Mouse (Mus musculus): ENCODE data around the gene Gm20388. TPM values are rescaled to one million over a fixed set of nuclear protein-coding genes. Genes with fewer than 3 reads are reported as not detected.

Gene Gm20388
- polyA plus RNA-seq, 1 experiment from 2014 or later: not detected

- no peak overlapping the region for H3K4me3 ChIP-seq
Measured at GRCm38 (mm10) chr8:122419881-122420555, 2509.4 kb downstream of the Gm20388 start.

DNA sequence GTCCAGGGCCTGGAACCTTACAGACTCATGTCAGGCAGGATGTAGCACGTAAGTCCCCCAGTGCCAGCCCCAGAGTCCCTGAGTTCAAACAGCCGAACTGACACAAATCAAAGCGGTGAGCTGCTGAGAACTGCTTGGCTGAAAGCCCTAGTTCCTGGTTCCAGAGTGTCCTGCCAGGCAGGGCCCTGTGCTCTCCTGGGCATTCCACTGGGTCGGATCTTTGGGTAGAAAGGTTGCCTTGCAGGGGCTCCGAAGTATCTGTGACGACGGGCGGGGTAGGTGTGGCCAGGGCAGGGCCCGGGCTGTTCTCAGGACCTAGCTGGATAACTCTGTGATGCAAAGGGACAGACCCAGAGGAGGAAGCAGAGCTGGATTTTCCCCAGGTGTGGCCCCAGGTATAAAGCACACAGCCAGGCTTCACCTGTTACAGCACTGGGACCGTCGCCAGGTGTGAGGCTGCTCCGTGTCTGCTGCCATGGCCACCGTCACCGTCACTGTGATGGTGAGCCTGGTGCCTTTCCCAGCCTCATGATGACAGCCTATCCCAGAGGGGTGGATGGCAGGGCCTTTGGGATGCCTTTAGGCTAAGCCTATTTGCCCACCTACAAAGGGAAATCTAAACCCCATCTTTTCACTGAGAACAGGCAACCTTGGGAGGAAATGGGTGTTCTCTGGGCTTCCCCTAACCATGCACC, 2510.9 kb downstream of the Gm20388 start, which contains the start of gene Il17c:
Il17c (plus strand) TSS at position 645 of the 695 bp plus-strand sequence.
- ATAC-seq (replicated peaks): no peak
- WGBS: 83% methylated on average over 14 of the region's 14 CpGs
- no peak within 1 kb of the TSS for H3K9ac ChIP-seq (replicated peaks)
- no peaks in the 10 kb centered on the region for H3K9me3 ChIP-seq
- no peaks in the 10 kb centered on the region for H3K4me1 ChIP-seq
- H3K27ac ChIP-seq (replicated peaks): no peak within 1 kb of the TSS
- no peak within 1 kb of the TSS for H3K4me2 ChIP-seq (replicated peaks)
- peaks cover 13% of the 10 kb centered on the region for H3K36me3 ChIP-seq
- H3K27me3 ChIP-seq: no peaks in the 10 kb centered on the region
- H3K4me3 ChIP-seq: no peak within 1 kb of the TSS

More at GRCm38 (mm10) chr8:122419881-122420555, 2509.4 kb downstream of the Gm20388 start:
- Histone ChIP-seq H3K27ac (replicated peaks) (no peak overlapping the region), H3K9me3 (no peaks in the 10 kb centered on the region), H3K36me3 (peaks cover 28% of the 10 kb centered on the region), H3K4me2 (replicated peaks) (no peak overlapping the region), H3K4me1 (no peaks in the 10 kb centered on the region), H3K9ac (replicated peaks) (no peak overlapping the region), H3K27me3 (no peaks in the 10 kb centered on the region)
- no peak for ATAC-seq (replicated peaks)
- 60% methylated on average over 9 of the region's 9 CpGs for WGBS

DNA sequence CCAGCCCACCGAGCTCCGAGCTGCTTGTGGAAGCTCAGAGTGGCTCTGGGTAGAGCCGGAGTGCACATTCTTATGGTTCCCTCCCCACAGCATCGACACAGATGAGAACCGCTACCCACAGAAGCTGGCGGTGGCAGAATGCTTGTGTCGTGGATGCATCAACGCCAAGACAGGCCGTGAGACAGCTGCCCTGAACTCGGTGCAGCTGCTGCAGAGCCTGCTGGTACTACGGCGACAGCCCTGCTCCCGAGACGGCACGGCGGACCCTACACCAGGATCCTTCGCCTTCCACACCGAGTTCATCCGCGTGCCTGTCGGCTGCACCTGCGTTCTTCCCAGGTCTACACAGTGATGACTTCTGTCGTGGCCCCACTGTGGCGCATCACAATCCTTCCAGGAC, 2512.6 kb downstream of the Gm20388 start:
- Histone ChIP-seq H3K9me3 (no peaks in the 10 kb centered on the region), H3K4me3 (no peak overlapping the region), H3K4me1 (no peaks in the 10 kb centered on the region), H3K27ac (replicated peaks) (no peak overlapping the region), H3K27me3 (no peaks in the 10 kb centered on the region), H3K9ac (replicated peaks) (no peak overlapping the region), H3K36me3 (0 out of 2 replicates have a peak, but pooled peaks cover 3% of the 10 kb centered on the region), H3K4me2 (replicated peaks) (no peak overlapping the region)
- 88% methylated on average over 24 of the region's 24 CpGs for WGBS
- no peak for ATAC-seq (replicated peaks)

GRCm38 (mm10) chr8:122423659-122424058, 2513.0 kb downstream of the Gm20388 start:
- no peak for ATAC-seq (replicated peaks)
- no peak overlapping the region for H3K9ac ChIP-seq (replicated peaks)
- H3K4me2 ChIP-seq (replicated peaks): no peak overlapping the region
- no peaks in the 10 kb centered on the region for H3K27me3 ChIP-seq
- WGBS: 46% methylated on average over 5 of the region's 5 CpGs
- H3K4me3 ChIP-seq: no peak overlapping the region
- no peaks in the 10 kb centered on the region for H3K9me3 ChIP-seq
- no peak overlapping the region for H3K27ac ChIP-seq (replicated peaks)
- H3K36me3 ChIP-seq: no peaks in the 10 kb centered on the region
- no peaks in the 10 kb centered on the region for H3K4me1 ChIP-seq

DNA sequence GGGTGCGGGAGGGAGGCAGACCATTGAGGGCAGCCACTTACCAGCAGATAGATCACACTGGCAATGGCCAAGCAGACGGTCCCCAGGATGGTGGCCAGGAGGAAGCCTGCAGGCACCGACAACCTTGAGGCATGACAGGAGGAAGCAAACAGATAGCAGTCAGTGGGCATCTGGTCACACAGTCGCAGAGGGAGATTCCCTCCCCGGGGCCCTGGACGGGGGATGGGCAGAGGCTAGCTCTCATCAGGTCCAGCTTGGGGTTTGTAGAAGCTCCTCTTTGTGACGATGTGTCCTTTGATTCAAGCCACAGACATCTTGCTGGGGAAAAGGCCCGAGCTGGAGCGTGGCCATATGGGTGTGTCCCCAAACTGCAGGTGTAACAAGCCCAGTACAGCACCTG, 2515.5 kb downstream of the Gm20388 start:
- H3K9me3 ChIP-seq: no peaks in the 10 kb centered on the region
- H3K4me1 ChIP-seq: no peaks in the 10 kb centered on the region

GRCm38 (mm10) chr8:122427607-122428006, 2517.0 kb downstream of the Gm20388 start:
- ATAC-seq (replicated peaks): no peak
- peaks cover 6% of the 10 kb centered on the region for H3K4me1 ChIP-seq

More for the DNA sequence above, 2515.5 kb downstream of the Gm20388 start:
- Histone ChIP-seq H3K36me3 (no peaks in the 10 kb centered on the region), H3K9ac (replicated peaks) (no peak overlapping the region), H3K4me2 (replicated peaks) (no peak overlapping the region), H3K4me3 (no peak overlapping the region), H3K27me3 (no peaks in the 10 kb centered on the region), H3K27ac (replicated peaks) (no peak overlapping the region)
- WGBS: 83% methylated on average over 9 of the region's 9 CpGs
- no peak for ATAC-seq (replicated peaks)

DNA sequence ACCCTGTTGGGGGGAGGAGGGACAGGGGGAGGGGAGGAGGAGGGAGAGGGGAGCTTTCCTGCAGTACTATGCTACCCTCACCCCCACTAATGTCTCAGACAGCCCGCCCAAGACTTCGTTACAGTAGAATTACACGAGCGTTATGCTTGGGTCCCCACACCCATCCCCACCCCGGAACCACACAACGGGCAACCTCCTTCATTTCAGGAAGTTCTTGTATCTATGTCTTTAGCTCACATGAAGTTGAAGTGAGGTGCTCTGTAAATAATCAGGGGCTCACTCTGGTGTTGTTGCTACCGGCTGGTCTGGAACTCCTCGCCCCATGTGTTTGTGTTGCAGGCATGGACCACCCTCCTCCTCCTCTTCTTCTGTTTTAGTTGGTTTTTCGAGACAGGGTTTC, 2517.5 kb downstream of the Gm20388 start:
- Histone ChIP-seq H3K4me3 (no peak overlapping the region), H3K4me1 (peaks cover 11% of the 10 kb centered on the region), H3K27me3 (no peaks in the 10 kb centered on the region), H3K27ac (replicated peaks) (no peak overlapping the region), H3K36me3 (no peaks in the 10 kb centered on the region), H3K9ac (replicated peaks) (no peak overlapping the region), H3K4me2 (replicated peaks) (no peak overlapping the region), H3K9me3 (no peaks in the 10 kb centered on the region)
- ATAC-seq (replicated peaks): no peak
- 91% methylated on average over 9 of the region's 9 CpGs for whole genome bisulfite sequencing

More at GRCm38 (mm10) chr8:122427607-122428006, 2517.0 kb downstream of the Gm20388 start:
- Histone ChIP-seq H3K27me3 (no peaks in the 10 kb centered on the region), H3K36me3 (no peaks in the 10 kb centered on the region), H3K27ac (replicated peaks) (no peak overlapping the region), H3K4me2 (replicated peaks) (no peak overlapping the region), H3K4me3 (no peak overlapping the region), H3K9me3 (no peaks in the 10 kb centered on the region), H3K9ac (replicated peaks) (no peak overlapping the region)
- WGBS: 89% methylated on average over 7 of the region's 7 CpGs

DNA sequence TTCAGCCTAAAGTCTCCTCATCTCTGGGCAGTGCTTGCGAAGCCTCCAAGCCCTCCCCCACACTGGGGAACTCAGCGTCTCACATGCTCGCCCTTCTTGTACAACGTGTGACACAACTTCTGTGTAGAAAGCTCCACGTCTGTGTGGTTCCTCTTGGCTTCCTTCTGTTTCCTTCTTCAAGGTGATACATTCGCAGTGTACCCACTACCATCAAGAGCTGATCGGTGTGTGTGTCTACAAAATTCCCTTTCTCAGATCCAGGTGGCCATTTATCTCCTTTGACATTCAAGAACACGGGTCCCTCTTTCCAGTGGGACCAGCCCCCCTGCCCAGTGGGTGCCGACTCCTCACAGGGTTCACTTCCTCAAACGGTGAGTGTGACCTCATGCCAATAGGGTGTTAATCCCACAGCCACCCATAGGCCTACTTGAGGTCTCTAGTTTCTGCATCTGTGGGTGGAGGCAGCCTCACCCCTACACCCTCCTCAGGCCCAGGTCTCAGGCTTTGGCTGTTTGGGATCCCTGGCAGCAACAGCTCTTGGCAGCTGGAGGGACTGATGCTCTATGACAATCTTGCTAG, 2519.5 kb downstream of the Gm20388 start:
- Histone ChIP-seq H3K4me2 (replicated peaks) (no peak overlapping the region), H3K27me3 (no peaks in the 10 kb centered on the region), H3K9ac (replicated peaks) (no peak overlapping the region), H3K36me3 (peaks cover 9% of the 10 kb centered on the region), H3K27ac (replicated peaks) (no peak overlapping the region), H3K4me1 (peaks cover 11% of the 10 kb centered on the region), H3K4me3 (no peak overlapping the region), H3K9me3 (no peaks in the 10 kb centered on the region)
- no peak for ATAC-seq (replicated peaks)
- 86% methylated on average over 10 of the region's 10 CpGs for WGBS

GRCm38 (mm10) chr8:122430646-122431045, 2520.0 kb downstream of the Gm20388 start:
- Histone ChIP-seq H3K4me3 (no peak overlapping the region), H3K9ac (replicated peaks) (no peak overlapping the region), H3K27me3 (no peaks in the 10 kb centered on the region), H3K4me2 (replicated peaks) (no peak overlapping the region), H3K36me3 (peaks cover 14% of the 10 kb centered on the region), H3K27ac (replicated peaks) (no peak overlapping the region), H3K9me3 (no peaks in the 10 kb centered on the region), H3K4me1 (peaks cover 11% of the 10 kb centered on the region)
- 85% methylated on average over 3 of the region's 3 CpGs for WGBS
- no peak for ATAC-seq (replicated peaks)

DNA sequence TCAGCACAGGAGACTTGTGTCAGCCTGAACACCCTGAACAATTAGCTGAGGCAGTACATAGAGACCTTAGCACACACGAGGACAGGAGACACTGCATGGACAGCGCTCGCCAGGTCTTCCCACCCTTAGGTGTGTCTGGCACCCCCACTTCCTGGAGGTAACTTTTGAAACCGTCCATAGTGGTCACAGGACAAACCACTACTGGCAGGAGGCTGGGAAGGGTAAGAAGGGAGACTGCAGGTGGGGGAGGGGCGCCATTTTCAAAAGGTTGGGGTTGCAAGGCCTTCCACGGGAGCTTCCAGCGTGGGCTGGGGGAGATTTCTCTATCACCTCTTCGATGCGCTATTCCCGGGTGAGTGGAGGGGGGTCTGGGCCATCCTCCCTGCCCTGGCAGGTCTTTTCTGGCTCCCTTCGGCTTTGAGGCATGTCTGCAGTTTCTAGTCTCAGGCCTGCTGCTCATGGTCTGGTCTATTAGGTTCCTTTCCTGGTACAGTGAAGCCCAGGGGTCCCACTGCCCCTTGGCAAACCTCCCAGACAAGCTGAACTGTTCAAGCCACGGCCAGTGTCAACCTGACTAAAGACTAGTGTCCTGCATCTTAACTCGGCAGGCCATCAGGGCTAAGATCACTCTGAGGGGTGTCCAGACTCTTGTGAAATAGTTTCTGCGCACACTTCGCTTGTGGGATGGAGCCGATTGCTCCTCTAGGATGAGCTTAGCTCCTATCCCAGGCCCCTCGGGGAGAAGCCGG, 2521.2 kb downstream of the Gm20388 start:
- H3K9ac ChIP-seq (replicated peaks): peak overlapping the region; percentile 18; the same call in 1 of the 2 replicates
- 38% methylated on average over 18 of the region's 18 CpGs for WGBS
- no peak overlapping the region for H3K27ac ChIP-seq (replicated peaks)
- H3K4me3 ChIP-seq: peak overlapping the region; percentile 35
- peaks cover 11% of the 10 kb centered on the region for H3K4me1 ChIP-seq
- H3K36me3 ChIP-seq: peaks cover 26% of the 10 kb centered on the region
- H3K27me3 ChIP-seq: no peaks in the 10 kb centered on the region
- peak overlapping the region; percentile 57 for H3K4me2 ChIP-seq (replicated peaks)
- no peaks in the 10 kb centered on the region for H3K9me3 ChIP-seq
- ATAC-seq (replicated peaks): no peak

DNA sequence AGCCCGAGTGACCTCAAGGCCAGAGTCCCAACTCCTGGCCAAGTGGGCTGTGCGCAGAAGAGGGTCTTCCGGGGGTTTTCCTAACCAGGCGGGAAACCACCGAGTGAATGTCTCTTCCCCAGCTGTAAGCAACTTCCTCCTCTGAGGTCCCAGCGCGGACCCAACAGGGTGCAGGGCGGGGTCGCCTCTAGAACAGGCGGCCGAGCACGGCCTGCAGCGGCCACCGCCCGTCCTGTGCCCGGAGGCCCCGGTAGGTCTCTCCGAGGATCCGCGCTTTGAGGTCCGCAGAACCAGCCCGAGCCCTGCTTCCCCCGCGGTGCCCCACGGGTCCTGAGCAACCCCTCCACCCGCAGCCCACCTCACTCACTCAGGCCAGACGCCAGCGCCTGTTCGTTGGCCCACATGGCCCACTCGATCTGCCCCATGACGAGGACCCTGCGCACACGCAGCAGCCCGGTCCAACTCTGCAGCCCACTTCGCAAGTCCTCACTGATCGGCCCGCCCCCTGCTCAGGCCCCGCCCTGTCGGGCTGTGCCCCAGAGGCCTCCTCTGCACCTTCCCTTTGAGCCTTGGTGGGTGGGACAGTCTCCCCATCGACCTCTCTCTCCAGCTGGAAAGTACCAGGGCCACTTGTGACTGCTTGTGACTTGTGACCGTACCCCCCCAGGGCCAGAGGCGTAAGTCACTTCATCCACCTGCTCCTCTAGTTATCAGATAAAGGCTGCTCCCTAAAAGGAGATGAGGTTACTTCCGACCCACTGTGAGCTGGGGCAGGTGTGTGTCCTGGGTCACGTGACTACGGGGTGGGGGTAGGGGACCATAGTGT, 2522.0 kb downstream of the Gm20388 start, which contains the start of gene Cyba:
Cyba (minus strand) TSS at position 488 of the 826 bp plus-strand sequence.
- peak; percentile 66 for ATAC-seq (replicated peaks)
- WGBS: 6% methylated on average over 43 of the region's 45 CpGs

More for the DNA sequence above, 2522.0 kb downstream of the Gm20388 start, which contains the start of gene Cyba:
- H3K27ac ChIP-seq (replicated peaks): no peak within 1 kb of the TSS
- peaks cover 11% of the 10 kb centered on the region for H3K4me1 ChIP-seq
- no peaks in the 10 kb centered on the region for H3K9me3 ChIP-seq
- peaks cover 32% of the 10 kb centered on the region for H3K36me3 ChIP-seq
- H3K4me2 ChIP-seq (replicated peaks): peak within 1 kb of the TSS; percentile 57
- peak within 1 kb of the TSS; percentile 18; the same call in 1 of the 2 replicates for H3K9ac ChIP-seq (replicated peaks)
- peak within 1 kb of the TSS; percentile 35 for H3K4me3 ChIP-seq
- no peaks in the 10 kb centered on the region for H3K27me3 ChIP-seq

Measured in forebrain, embryonic 15.5 days (tissue).